Mouse (Mus musculus) hindbrain, embryonic 16.5 days (tissue): ENCODE results near the gene C1qtnf9. TPM values are rescaled to one million over a fixed set of nuclear protein-coding genes. Genes with fewer than 3 reads are reported as not detected.

ENCODE experiments used
- ATAC-seq: fragments of 200-750 bp; cut with Nextera tagmentation; 2 replicates; pipeline ENCODE4 v1.8.0; 2017; ENCODE audit warnings: moderate TSS enrichment, moderate library complexity
- H3K27ac ChIP-seq: fragments of 300-500 bp; sonication (generic); 2 replicates; pipeline ENCODE4 v1.5.1; 2014; ENCODE audit warnings: low read depth, mild to moderate bottlenecking, control low read depth, low read length, moderate library complexity
- H3K27me3 ChIP-seq: fragments of 300-500 bp; sonication (generic); replicated peaks from 2 replicates; pipeline ENCODE4 v1.6.1; 2014; ENCODE audit warnings: low read length; ENCODE audit not compliant: control insufficient read depth, insufficient read depth
- H3K36me3 ChIP-seq: fragments of 300-500 bp; sonication (generic); 2 replicates; pipeline ENCODE4 v1.6.1; 2014; ENCODE audit warnings: mild to moderate bottlenecking, low read length, moderate library complexity, mixed read lengths; ENCODE audit not compliant: control insufficient read depth, insufficient read depth
- H3K4me1 ChIP-seq: fragments of 300-500 bp; sonication (generic); 2 replicates; pipeline ENCODE4 v1.6.1; 2014; ENCODE audit warnings: low read depth, low read length; ENCODE audit not compliant: control insufficient read depth, insufficient read depth
- H3K4me2 ChIP-seq: fragments of 300-500 bp; sonication (generic); 2 replicates; pipeline ENCODE4 v1.6.1; 2014; ENCODE audit warnings: mild to moderate bottlenecking, low read length, control low read depth, moderate library complexity
- H3K4me3 ChIP-seq: fragments of 300-500 bp; sonication (generic); 2 replicates; pipeline ENCODE4 v1.5.1; 2014; ENCODE audit warnings: mild to moderate bottlenecking, low read length, control low read depth, moderate library complexity
- H3K9ac ChIP-seq: fragments of 300-500 bp; sonication (generic); 2 replicates; pipeline ENCODE4 v1.6.1; 2014; ENCODE audit warnings: low read depth, mild to moderate bottlenecking, control low read depth, low read length, moderate library complexity
- H3K9me3 ChIP-seq: fragments of 300-500 bp; sonication (generic); 2 replicates; pipeline ENCODE4 v1.6.1; 2014; ENCODE audit warnings: mild to moderate bottlenecking, low read length, moderate library complexity; ENCODE audit not compliant: control insufficient read depth
- WGBS: fragments of 180-500 bp; shearing (Covaris S2); extraction: QIAGEN DNeasy Blood & Tissue Kit; methylation state at CpG from one replicate; pipeline ENCODE4 v1.1.7; 2014; 5-methylcytosine and 5-hydroxymethylcytosine counted together
- polyA plus RNA-seq: library from polyadenylated mRNA; unstranded; fragments of >200 nt; fragmentation: Nextera tagmentation; extraction: Ambion mirVana; gene quantifications from 2 replicates; pipeline ENCODE4 v1.2.1, GENCODE M21; 2015

C1qtnf9 gene
- polyA plus RNA-seq, 1 experiment from 2014 or later: 0.13 TPM

DNA sequence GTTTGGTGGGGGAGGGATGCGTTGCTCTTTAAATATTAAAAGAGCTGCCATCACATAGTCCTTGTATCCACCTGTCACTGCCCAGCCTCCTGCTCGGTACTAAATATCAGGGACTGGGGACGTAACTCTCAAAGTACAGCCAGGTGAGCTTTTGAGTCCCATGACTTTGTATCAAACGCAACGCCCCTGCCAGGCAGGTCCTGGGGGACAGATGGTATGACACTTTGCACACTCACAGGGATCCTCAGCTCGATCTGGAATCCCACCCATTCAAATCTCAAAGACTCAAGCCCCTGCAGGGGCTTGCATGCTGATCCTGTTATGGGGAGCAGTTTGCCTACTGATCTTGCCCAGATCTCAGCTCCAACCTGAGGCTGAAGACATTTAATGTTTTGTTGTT, 2.7 kb downstream of the C1qtnf9 start:
- Histone ChIP-seq H3K9me3 (no peaks in the 10 kb centered on the region), H3K27me3 (no peaks in the 10 kb centered on the region), H3K27ac (no peak overlapping the region), H3K9ac (no peak overlapping the region; the same call in 1 of the 2 replicates), H3K4me2 (peak overlapping the region; percentile 56), H3K4me3 (no peak overlapping the region), H3K4me1 (no peaks in the 10 kb centered on the region), H3K36me3 (no peaks in the 10 kb centered on the region)
- peak; percentile 12; the same call in 1 of the 2 replicates for ATAC-seq
- WGBS: 82% methylated on average over 6 of the region's 6 CpGs

DNA sequence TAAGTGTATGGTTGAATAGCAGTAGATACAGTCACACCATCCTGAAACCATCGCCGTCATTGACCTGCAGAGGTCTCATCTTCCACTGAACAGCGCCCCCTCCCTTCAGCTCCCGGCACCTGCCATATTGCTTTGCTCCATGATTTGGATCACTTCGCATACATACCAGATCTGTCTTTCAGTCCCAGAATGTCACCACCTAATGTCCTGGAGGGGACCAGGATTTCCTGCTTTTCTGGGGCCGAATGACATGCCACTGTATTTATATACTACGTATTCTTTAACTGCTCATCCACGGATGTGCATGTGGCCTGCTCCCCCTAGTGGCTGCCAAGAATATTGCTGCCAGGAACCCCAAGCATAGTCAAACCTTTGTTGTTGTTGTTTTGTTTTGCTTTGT, 3.1 kb downstream of the C1qtnf9 start:
- peak; percentile 79 for ATAC-seq
- Histone ChIP-seq H3K36me3 (no peaks in the 10 kb centered on the region), H3K4me1 (no peaks in the 10 kb centered on the region), H3K9ac (peak overlapping the region; percentile 49), H3K9me3 (no peaks in the 10 kb centered on the region), H3K4me2 (peak overlapping the region; percentile 56), H3K27ac (no peak overlapping the region), H3K27me3 (no peaks in the 10 kb centered on the region), H3K4me3 (peak overlapping the region; percentile 35)
- WGBS: 3% methylated on average over 8 of the region's 8 CpGs

DNA sequence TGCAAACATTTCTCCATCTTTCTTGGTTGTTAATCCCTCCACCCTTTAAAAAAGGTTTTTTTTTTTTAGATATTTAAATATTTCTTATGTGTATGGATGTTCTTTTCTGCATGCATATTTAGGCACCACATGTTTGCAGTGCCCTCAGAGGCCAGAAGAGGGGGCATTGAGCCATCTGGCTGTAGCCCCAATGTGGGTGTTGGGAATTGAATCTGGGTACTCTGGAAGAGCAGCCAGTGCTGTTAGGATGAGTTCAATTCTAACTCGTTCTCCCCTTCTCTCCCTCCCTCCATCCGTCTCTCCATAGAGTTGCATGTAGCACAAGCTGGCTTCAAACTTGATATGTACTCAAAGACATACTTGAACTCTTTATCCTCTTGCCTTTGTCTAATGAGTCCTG, 5.5 kb downstream of the C1qtnf9 start:
- H3K36me3 ChIP-seq: no peaks in the 10 kb centered on the region
- no peak overlapping the region for H3K27ac ChIP-seq
- no peak overlapping the region for H3K4me2 ChIP-seq
- ATAC-seq: no peak
- no peaks in the 10 kb centered on the region for H3K9me3 ChIP-seq
- no peaks in the 10 kb centered on the region for H3K27me3 ChIP-seq
- WGBS: 82% methylated on average over 2 of the region's 2 CpGs
- no peaks in the 10 kb centered on the region for H3K4me1 ChIP-seq
- no peak overlapping the region for H3K9ac ChIP-seq
- H3K4me3 ChIP-seq: no peak overlapping the region

DNA sequence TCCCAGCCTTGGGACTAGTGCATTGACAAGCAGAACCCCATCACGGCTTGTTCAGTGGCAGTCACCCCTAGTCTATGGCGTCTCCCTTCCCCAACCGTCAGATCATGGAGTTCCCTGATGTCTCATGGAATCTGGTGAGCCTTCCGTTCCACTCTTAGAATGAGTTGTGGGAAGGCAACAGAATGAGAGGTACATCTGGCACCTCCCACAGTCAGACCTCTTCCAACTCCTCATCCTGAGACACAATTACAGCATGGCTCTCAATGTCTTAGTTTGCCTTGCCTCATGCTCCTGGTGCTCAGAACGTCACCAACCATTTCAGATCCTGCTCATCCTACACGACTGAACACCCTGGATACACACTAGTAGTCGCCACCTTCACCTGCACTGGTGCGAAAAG, 8.6 kb downstream of the C1qtnf9 start:
- 90% methylated on average over 8 of the region's 8 CpGs for WGBS
- H3K4me3 ChIP-seq: no peak overlapping the region
- no peak for ATAC-seq

DNA sequence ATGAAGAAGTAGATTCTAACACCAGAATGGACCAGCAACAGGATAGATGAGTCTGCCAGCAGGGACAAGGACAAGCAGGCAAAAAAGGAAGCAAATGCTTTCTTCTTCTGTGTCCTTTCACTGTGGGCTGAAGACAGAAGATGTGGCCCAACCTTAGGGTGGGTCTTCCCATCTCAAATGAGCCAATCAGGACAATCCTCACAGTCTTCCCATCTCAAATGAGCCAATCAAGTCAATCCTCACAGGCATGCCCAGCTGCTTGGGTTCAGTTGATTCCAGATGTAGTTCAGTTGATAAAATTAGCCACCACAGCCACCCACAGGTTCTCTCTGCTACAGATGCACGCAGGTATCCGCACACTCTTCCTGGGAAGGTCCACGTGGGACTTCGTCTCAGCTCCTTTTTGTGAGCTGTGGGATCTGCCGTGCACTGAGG, 9.6 kb downstream of the C1qtnf9 start:
- Histone ChIP-seq H3K36me3 (no peaks in the 10 kb centered on the region), H3K4me2 (no peak overlapping the region), H3K4me1 (no peaks in the 10 kb centered on the region), H3K9ac (no peak overlapping the region), H3K9me3 (no peaks in the 10 kb centered on the region), H3K27me3 (no peaks in the 10 kb centered on the region), H3K4me3 (no peak overlapping the region), H3K27ac (no peak overlapping the region)
- ATAC-seq: no peak
- 88% methylated on average over 5 of the region's 5 CpGs for whole genome bisulfite sequencing

More for the DNA sequence above, 8.6 kb downstream of the C1qtnf9 start:
- Histone ChIP-seq H3K27ac (no peak overlapping the region), H3K36me3 (no peaks in the 10 kb centered on the region), H3K4me1 (no peaks in the 10 kb centered on the region), H3K4me2 (no peak overlapping the region), H3K9me3 (no peaks in the 10 kb centered on the region), H3K9ac (no peak overlapping the region), H3K27me3 (no peaks in the 10 kb centered on the region)

DNA sequence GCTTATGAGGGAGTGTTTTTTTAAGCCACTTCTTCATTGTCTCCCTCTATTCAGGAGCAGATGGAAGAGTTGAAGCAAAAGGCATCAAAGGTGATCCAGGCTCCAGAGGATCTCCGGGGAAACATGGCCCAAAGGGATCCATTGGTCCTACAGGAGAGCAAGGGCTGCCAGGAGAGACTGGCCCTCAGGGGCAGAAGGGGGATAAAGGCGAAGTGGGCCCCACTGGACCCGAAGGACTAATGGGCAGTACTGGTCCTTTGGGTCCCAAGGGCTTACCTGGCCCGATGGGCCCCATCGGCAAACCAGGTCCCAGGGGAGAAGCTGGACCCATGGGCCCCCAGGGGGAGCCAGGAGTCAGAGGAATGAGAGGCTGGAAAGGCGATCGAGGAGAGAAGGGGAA, 11.3 kb downstream of the C1qtnf9 start:
- Histone ChIP-seq H3K27ac (no peak overlapping the region), H3K27me3 (no peaks in the 10 kb centered on the region), H3K4me2 (no peak overlapping the region), H3K4me3 (no peak overlapping the region), H3K9ac (no peak overlapping the region), H3K36me3 (no peaks in the 10 kb centered on the region), H3K9me3 (no peaks in the 10 kb centered on the region), H3K4me1 (no peaks in the 10 kb centered on the region)
- no peak for ATAC-seq
- 95% methylated on average over 7 of the region's 7 CpGs for WGBS

DNA sequence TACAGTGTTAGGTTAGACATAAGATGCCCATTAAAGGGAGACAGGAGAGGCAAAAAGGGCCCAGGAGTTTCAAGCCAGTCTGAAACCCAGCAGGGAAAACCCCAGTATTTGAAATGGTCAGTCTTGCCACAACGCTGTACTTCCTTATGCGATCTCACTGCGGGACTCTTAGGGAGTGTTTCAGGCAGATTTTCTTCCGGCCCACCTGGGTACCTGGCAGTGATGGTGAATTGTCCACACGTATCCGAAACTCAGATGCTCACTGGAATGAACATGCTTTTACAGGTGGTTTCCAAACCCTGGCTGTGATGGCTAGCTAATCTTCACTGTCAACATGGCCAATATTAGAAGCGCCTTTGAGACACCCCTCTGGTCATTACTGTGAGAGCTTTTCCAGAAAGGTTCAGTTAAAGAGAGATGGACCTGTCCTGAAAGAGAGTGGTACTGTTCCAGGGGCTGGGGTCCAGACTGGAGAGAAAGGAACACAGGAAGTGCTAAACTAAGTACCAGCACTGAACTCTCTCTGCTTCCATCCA, 14.3 kb downstream of the C1qtnf9 start:
- Histone ChIP-seq H3K4me1 (peaks cover 4% of the 10 kb centered on the region; the same call in 1 of the 2 replicates), H3K36me3 (no peaks in the 10 kb centered on the region)
- 57% methylated on average over 7 of the region's 7 CpGs for WGBS

DNA sequence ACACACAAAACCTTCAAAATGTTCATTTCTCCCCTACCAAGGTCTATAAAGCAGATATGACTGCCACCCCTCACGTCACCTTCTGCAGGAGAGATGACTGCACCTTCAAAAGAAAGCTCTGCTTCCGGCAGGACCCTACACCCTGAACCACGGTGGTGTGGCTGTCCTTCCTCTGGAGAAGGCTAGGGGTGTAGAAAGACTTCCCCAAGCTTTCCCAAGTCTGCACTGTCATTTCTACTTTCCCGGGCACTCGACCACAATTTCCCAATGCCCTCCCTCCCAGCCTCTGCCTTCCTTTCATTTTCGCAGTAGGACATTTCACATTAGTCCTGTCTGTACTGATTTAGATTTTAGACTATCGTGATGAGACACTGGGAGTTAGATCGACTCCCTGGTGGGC, 15.3 kb downstream of the C1qtnf9 start:
- WGBS: 47% methylated on average over 8 of the region's 8 CpGs
- H3K27ac ChIP-seq: no peak overlapping the region
- no peak overlapping the region for H3K9ac ChIP-seq
- no peak overlapping the region for H3K4me3 ChIP-seq
- peaks cover 3% of the 10 kb centered on the region for H3K36me3 ChIP-seq
- H3K4me2 ChIP-seq: no peak overlapping the region
- no peaks in the 10 kb centered on the region for H3K9me3 ChIP-seq
- H3K4me1 ChIP-seq: peaks cover 4% of the 10 kb centered on the region; the same call in 1 of the 2 replicates
- ATAC-seq: no peak
- H3K27me3 ChIP-seq: no peaks in the 10 kb centered on the region

More for the DNA sequence above, 14.3 kb downstream of the C1qtnf9 start:
- no peak overlapping the region for H3K4me2 ChIP-seq
- H3K4me3 ChIP-seq: no peak overlapping the region
- H3K9ac ChIP-seq: no peak overlapping the region
- no peak for ATAC-seq
- no peaks in the 10 kb centered on the region for H3K27me3 ChIP-seq
- no peaks in the 10 kb centered on the region for H3K9me3 ChIP-seq
- H3K27ac ChIP-seq: no peak overlapping the region

DNA sequence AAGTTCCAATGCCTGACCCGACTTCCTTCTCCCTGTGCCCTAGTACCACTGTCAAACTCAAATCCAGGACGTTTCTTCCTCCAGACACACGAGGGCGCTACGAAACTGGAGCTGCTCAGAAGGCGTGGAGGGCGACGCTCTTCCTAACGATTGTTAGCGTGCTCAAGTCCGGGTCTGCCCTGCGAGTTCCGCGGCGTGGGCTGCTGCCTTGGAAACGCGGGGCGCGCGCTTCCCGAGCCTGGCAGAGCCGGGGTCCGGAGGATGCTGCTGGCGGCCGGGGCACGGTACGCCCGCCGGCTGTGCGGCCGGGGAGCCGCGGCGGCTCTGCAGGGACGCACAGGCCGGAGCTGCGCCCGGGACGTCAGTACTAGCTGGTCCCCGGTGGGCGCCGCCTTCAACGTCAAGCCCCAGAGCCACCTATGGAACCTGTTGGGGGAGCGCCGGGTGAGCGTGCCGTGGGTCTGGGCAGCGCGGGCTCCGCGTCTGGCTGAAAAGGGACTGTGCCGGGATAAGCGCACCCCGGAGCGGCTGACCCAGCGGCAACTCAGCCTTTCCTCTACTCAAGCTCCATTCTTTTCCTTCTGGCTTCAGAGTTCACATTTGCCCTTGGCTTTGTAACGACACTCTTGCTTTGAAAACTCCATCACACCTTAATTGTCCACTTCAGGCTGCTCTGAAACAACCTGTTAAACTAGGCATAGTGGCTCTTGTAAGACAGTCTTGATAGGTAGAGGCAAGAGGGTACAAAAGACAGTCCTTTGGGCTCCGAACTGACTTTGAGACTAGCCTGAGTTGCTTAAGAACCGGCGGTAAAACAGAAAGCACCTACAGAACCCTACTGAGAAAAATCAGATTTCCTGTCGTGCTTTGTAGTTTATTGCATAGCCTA, 16.7 kb downstream of the C1qtnf9 start, which contains the start of gene Mipep:
Gene Mipep (plus strand): TSS at position 147 of the 889 bp plus-strand sequence.
- Histone ChIP-seq H3K9ac (peak within 1 kb of the TSS; percentile 85), H3K4me3 (peak within 1 kb of the TSS; percentile 94), H3K9me3 (no peaks in the 10 kb centered on the region), H3K4me2 (peak within 1 kb of the TSS; percentile 74), H3K27ac (peak within 1 kb of the TSS; percentile 83), H3K4me1 (peaks cover 4% of the 10 kb centered on the region; the same call in 1 of the 2 replicates), H3K27me3 (no peaks in the 10 kb centered on the region), H3K36me3 (peaks cover 4% of the 10 kb centered on the region)
- under 1% methylated on average over 54 of the region's 61 CpGs for WGBS
- ATAC-seq: peak; percentile 97
